Mouse (Mus musculus): Measurements from ENCODE around the gene Odf4.

DNA sequence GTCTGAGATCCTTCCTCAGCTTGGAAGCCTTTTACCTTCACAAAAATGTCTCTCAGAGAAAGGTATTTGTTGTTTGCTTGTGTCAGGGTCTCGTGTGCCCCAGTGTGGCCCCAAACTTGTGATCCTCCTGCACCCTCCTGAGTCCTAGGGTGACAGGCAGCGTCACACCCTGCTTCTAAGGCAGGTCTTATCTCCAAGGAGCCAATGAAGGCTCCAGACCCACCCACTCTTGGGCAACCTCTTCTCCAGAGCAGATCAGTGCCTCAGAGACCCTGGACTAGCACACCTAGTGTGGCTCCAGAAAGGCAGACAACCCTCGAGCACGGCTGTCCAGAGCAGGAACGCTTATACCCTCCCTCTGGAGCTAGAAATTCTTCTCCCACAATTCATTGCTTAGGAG lies 42.5 kb downstream of the Odf4 start:
- TF ChIP-seq POLR2A (IDR thresholded peaks at IDR 0.05; ENCODE audit: control insufficient read depth, extremely low read depth, insufficient read depth, low read length, poor library complexity) (no peak), CTCF (IDR thresholded peaks at IDR 0.05; ENCODE audit: borderline replicate concordance, control insufficient read depth, extremely low read depth, insufficient read depth, low read length, poor library complexity) (no peak)
